Mouse (Mus musculus) heart, embryonic 11.5 days (tissue): ENCODE data around the gene Sat2. TPM values are rescaled to one million over a fixed set of nuclear protein-coding genes. Genes with fewer than 3 reads are reported as not detected.

Source experiments
- ATAC-seq: fragments of 200-750 bp; cut with Nextera tagmentation; replicated peaks from 2 replicates; pipeline ENCODE4 v1.8.0; 2017; ENCODE audit warnings: moderate library complexity; ENCODE audit not compliant: insufficient number of reproducible peaks, low FRiP score, low TSS enrichment
- H3K27ac ChIP-seq: fragments of 300-500 bp; sonication (generic); 2 replicates; pipeline ENCODE4 v1.5.1; 2014; ENCODE audit warnings: mild to moderate bottlenecking, low read depth, low read length
- H3K27me3 ChIP-seq: fragments of 300-500 bp; sonication (generic); 2 replicates; pipeline ENCODE4 v1.6.1; 2014; ENCODE audit warnings: mild to moderate bottlenecking, low read length, mixed read lengths; ENCODE audit not compliant: control insufficient read depth, insufficient read depth
- H3K36me3 ChIP-seq: fragments of 300-500 bp; sonication (generic); 2 replicates; pipeline ENCODE4 v1.6.1; 2014; ENCODE audit warnings: mild to moderate bottlenecking, low read length, moderate library complexity, mixed read lengths; ENCODE audit not compliant: control insufficient read depth, insufficient read depth
- H3K4me1 ChIP-seq: fragments of 300-500 bp; sonication (generic); 2 replicates; pipeline ENCODE4 v1.6.1; 2014; ENCODE audit warnings: low read length; ENCODE audit not compliant: control insufficient read depth, insufficient read depth
- H3K4me2 ChIP-seq: fragments of 300-500 bp; sonication (generic); 2 replicates; pipeline ENCODE4 v1.6.1; 2014; ENCODE audit warnings: mild to moderate bottlenecking, moderate library complexity
- H3K4me3 ChIP-seq: fragments of 300-500 bp; sonication (generic); 2 replicates; pipeline ENCODE4 v1.5.1; 2014; ENCODE audit warnings: low read depth, low read length
- H3K9ac ChIP-seq: fragments of 300-500 bp; sonication (generic); 2 replicates; pipeline ENCODE4 v1.6.1; 2014; ENCODE audit warnings: mild to moderate bottlenecking, low read depth, low read length, moderate library complexity
- H3K9me3 ChIP-seq: fragments of 300-500 bp; sonication (generic); replicated peaks from 2 replicates; pipeline ENCODE4 v1.6.1; 2016; ENCODE audit warnings: low read length; ENCODE audit not compliant: control insufficient read depth
- WGBS: fragments of 180-500 bp; shearing (Covaris S2); extraction: QIAGEN DNeasy Blood & Tissue Kit; methylation state at CpG from one replicate; pipeline ENCODE4 v1.1.7; 2014; ENCODE audit not compliant: insufficient replicate concordance; 5-methylcytosine and 5-hydroxymethylcytosine counted together
- polyA plus RNA-seq: library from polyadenylated mRNA; unstranded; fragments of >200 nt; fragmentation: Nextera tagmentation; extraction: Ambion mirVana; gene quantifications from 2 replicates; pipeline ENCODE4 v1.2.1, GENCODE M21; 2014

Sat2 gene
- polyA plus RNA-seq = 15.2 and 16.4 TPM in 2 replicates

GRCm38 (mm10) chr11:69621571-69622268, at the start of gene Sat2:
Gene Sat2, plus strand, starts transcription at chr11:69622024.
- peak within 1 kb of the TSS; percentile 74 for H3K27ac ChIP-seq
- peaks cover 12% of the 10 kb centered on the region for H3K4me1 ChIP-seq
- no peaks in the 10 kb centered on the region for H3K9me3 ChIP-seq
- H3K27me3 ChIP-seq = no peaks in the 10 kb centered on the region
- WGBS = 2% methylated on average over 20 of the region's 20 CpGs
- no peaks in the 10 kb centered on the region for H3K36me3 ChIP-seq
- H3K4me3 ChIP-seq = peak within 1 kb of the TSS; percentile 66
- H3K9ac ChIP-seq = peak within 1 kb of the TSS; percentile 86
- peak within 1 kb of the TSS; percentile 91 for H3K4me2 ChIP-seq
- no peak; the same call in 1 of the 2 replicates for ATAC-seq

- peaks cover 8% of the 10 kb centered on the region for H3K36me3 ChIP-seq
- ATAC-seq = no peak
- no peak overlapping the region for H3K4me3 ChIP-seq
- H3K9me3 ChIP-seq = no peaks in the 10 kb centered on the region
- H3K4me2 ChIP-seq = no peak overlapping the region
- no peaks in the 10 kb centered on the region for H3K27me3 ChIP-seq
- H3K4me1 ChIP-seq = peaks cover 25% of the 10 kb centered on the region
- no peak overlapping the region for H3K9ac ChIP-seq
- WGBS = 61% methylated on average over 3 of the region's 3 CpGs
- H3K27ac ChIP-seq = no peak overlapping the region
Measured at GRCm38 (mm10) chr11:69575220-69575619, 46.6 kb upstream of the Sat2 start.

GRCm38 (mm10) chr11:69576307-69576706, 45.5 kb upstream of the Sat2 start:
- Histone ChIP-seq H3K27ac (no peak overlapping the region), H3K27me3 (no peaks in the 10 kb centered on the region), H3K9me3 (no peaks in the 10 kb centered on the region), H3K4me1 (peaks cover 25% of the 10 kb centered on the region), H3K36me3 (peaks cover 2% of the 10 kb centered on the region; the same call in 1 of the 2 replicates), H3K4me2 (no peak overlapping the region), H3K4me3 (no peak overlapping the region), H3K9ac (0 out of 2 replicates have a peak overlapping the region, but pooled peaks have one; percentile 8)
- no peak for ATAC-seq
- WGBS = 52% methylated on average over 5 of the region's 5 CpGs

GRCm38 (mm10) chr11:69578301-69578700, 43.5 kb upstream of the Sat2 start:
- peaks cover 33% of the 10 kb centered on the region for H3K4me1 ChIP-seq
- H3K27ac ChIP-seq = no peak overlapping the region; the same call in 1 of the 2 replicates
- WGBS = 11% methylated on average over 15 of the region's 15 CpGs
- no peaks in the 10 kb centered on the region for H3K27me3 ChIP-seq
- peak overlapping the region; percentile 76 for H3K9ac ChIP-seq
- no peaks in the 10 kb centered on the region for H3K9me3 ChIP-seq
- H3K4me3 ChIP-seq = peak overlapping the region; percentile 60
- H3K36me3 ChIP-seq = 0 out of 2 replicates have a peak, but pooled peaks cover 2% of the 10 kb centered on the region
- peak overlapping the region; percentile 89 for H3K4me2 ChIP-seq
- ATAC-seq = no peak

- H3K4me3 ChIP-seq = peak overlapping the region; percentile 60
- H3K27me3 ChIP-seq = no peaks in the 10 kb centered on the region
- 2% methylated on average over 39 of the region's 39 CpGs for WGBS
- peak overlapping the region; percentile 88 for H3K27ac ChIP-seq
- H3K9me3 ChIP-seq = no peaks in the 10 kb centered on the region
- peak; percentile 76 for ATAC-seq
- peaks cover 33% of the 10 kb centered on the region for H3K4me1 ChIP-seq
- peak overlapping the region; percentile 89 for H3K4me2 ChIP-seq
- H3K9ac ChIP-seq = peak overlapping the region; percentile 76
- H3K36me3 ChIP-seq = 0 out of 2 replicates have a peak, but pooled peaks cover 2% of the 10 kb centered on the region
Measured at GRCm38 (mm10) chr11:69579128-69580017, 42.5 kb upstream of the Sat2 start.

GRCm38 (mm10) chr11:69580091-69580514, 41.7 kb upstream of the Sat2 start, which contains the start of the genes Wrap53 and Trp53:
Gene Wrap53, minus strand, starts transcription at chr11:69580255.
Gene Trp53, plus strand, starts transcription at chr11:69580359.
- Histone ChIP-seq H3K9me3 (no peaks in the 10 kb centered on the region), H3K27me3 (no peaks in the 10 kb centered on the region), H3K27ac (peak within 1 kb of the TSS; percentile 88), H3K4me1 (peaks cover 33% of the 10 kb centered on the region), H3K36me3 (0 out of 2 replicates have a peak, but pooled peaks cover 2% of the 10 kb centered on the region), H3K9ac (peak within 1 kb of the TSS; percentile 76), H3K4me2 (peak within 1 kb of the TSS; percentile 89), H3K4me3 (peak within 1 kb of the TSS; percentile 60)
- peak; percentile 68 for ATAC-seq
- WGBS = under 1% methylated on average over 13 of the region's 13 CpGs

GRCm38 (mm10) chr11:69580572-69581146, 41.2 kb upstream of the Sat2 start:
- H3K4me1 ChIP-seq = peaks cover 34% of the 10 kb centered on the region
- H3K27me3 ChIP-seq = no peaks in the 10 kb centered on the region
- H3K9ac ChIP-seq = peak overlapping the region; percentile 76
- ATAC-seq = no peak
- WGBS = under 1% methylated on average over 25 of the region's 25 CpGs
- no peaks in the 10 kb centered on the region for H3K9me3 ChIP-seq
- H3K4me2 ChIP-seq = peak overlapping the region; percentile 72
- peak overlapping the region; percentile 60 for H3K4me3 ChIP-seq
- 0 out of 2 replicates have a peak, but pooled peaks cover 2% of the 10 kb centered on the region for H3K36me3 ChIP-seq
- peak overlapping the region; percentile 88 for H3K27ac ChIP-seq

GRCm38 (mm10) chr11:69581147-69581688, 40.6 kb upstream of the Sat2 start:
- WGBS = 0% methylated on average over 36 of the region's 36 CpGs
- H3K27ac ChIP-seq = peak overlapping the region; percentile 88
- H3K9ac ChIP-seq = peak overlapping the region; percentile 76
- no peaks in the 10 kb centered on the region for H3K27me3 ChIP-seq
- peak; percentile 85 for ATAC-seq
- 0 out of 2 replicates have a peak, but pooled peaks cover 2% of the 10 kb centered on the region for H3K36me3 ChIP-seq
- H3K9me3 ChIP-seq = no peaks in the 10 kb centered on the region
- H3K4me1 ChIP-seq = peaks cover 39% of the 10 kb centered on the region
- H3K4me3 ChIP-seq = peak overlapping the region; percentile 60
- H3K4me2 ChIP-seq = peak overlapping the region; percentile 72
